Comparison of ENCODE assay signal across 8 mouse cellular contexts in the genomic region with DNA sequence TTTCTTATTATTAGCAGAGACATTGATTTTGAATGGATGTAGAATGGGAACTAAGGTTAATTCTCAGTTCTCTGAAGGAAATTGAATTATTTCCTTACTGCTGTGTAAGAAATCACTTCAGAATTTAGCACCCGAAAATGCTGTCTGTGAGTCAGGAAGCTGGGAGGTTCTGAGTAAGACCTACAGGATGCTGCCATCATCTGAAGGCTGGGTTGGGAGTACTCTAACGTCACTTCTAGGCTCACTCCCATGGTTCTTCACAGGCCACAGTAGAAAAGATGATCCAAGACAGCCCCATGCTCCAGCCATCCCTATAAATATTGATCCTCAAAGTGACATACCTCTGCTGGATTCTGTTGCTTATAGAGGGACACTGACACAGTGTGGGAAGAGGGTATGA. TPM values are rescaled to one million over a fixed set of nuclear protein-coding genes. Genes with fewer than 3 reads are reported as not detected.
DNase-seq lines count a peak whose midpoint lies in the region; ATAC-seq and TF ChIP-seq lines count a peak whose summit lies in the region.

No protein-coding gene starts in this region.

- H3K4me1 ChIP-seq in lung, embryonic 16.5 days (replicated peaks; ENCODE audit: control insufficient read depth, insufficient read depth, low read length): peaks cover 11% of the 10 kb centered on the region
- H3K4me1 ChIP-seq in hindbrain, postnatal 0 days (ENCODE audit: insufficient read depth, low read length): peaks cover 9% of the 10 kb centered on the region; the same call in 1 of the 2 replicates
- peaks cover 14% of the 10 kb centered on the region; the same call in 1 of the 2 replicates for H3K4me1 ChIP-seq in neural tube, embryonic 14.5 days (ENCODE audit: control insufficient read depth, insufficient read depth, low read length)

- WGBS in lung, embryonic 16.5 days: 67% methylated on average over 2 of the region's 2 CpGs
- WGBS in hindbrain, postnatal 0 days: 48% methylated on average over 2 of the region's 2 CpGs
- 63% methylated on average over 2 of the region's 2 CpGs for WGBS in neural tube, embryonic 14.5 days

- 0 out of 2 replicates have a peak overlapping the region, but pooled peaks have one; percentile 7 for H3K4me2 ChIP-seq in lung, embryonic 16.5 days (ENCODE audit: low read depth, low read length)
- peak overlapping the region; percentile 77 for H3K4me2 ChIP-seq in hindbrain, postnatal 0 days (ENCODE audit: low read depth, low read length)
- H3K4me2 ChIP-seq in neural tube, embryonic 14.5 days (ENCODE audit: low read depth, low read length): peak overlapping the region; percentile 74

- ATAC-seq in lung, embryonic 16.5 days (ENCODE audit: low read depth): no peak
- no peak for ATAC-seq in hindbrain, postnatal 0 days
- ATAC-seq in neural tube, embryonic 14.5 days (ENCODE audit: low read depth): no peak
- no peak for ATAC-seq in frontal cortex, adult (ENCODE audit: low TSS enrichment)

- H3K9me3 ChIP-seq in lung, embryonic 16.5 days (ENCODE audit: control insufficient read depth, low read length): no peaks in the 10 kb centered on the region
- no peaks in the 10 kb centered on the region for H3K9me3 ChIP-seq in hindbrain, postnatal 0 days (ENCODE audit: low read length)
- H3K9me3 ChIP-seq in neural tube, embryonic 14.5 days (ENCODE audit: control insufficient read depth, low read length): no peaks in the 10 kb centered on the region

- no peak for TF ChIP-seq CTCF in gastrocnemius, adult 2 months (IDR thresholded peaks at IDR 0.05)
- no peak for TF ChIP-seq CTCF in hindbrain, postnatal 0 days (IDR thresholded peaks at IDR 0.05; ENCODE audit: low read depth)

- H3K9ac ChIP-seq in lung, embryonic 16.5 days (ENCODE audit: low read length): no peak overlapping the region
- H3K9ac ChIP-seq in hindbrain, postnatal 0 days (replicated peaks; ENCODE audit: low read length): no peak overlapping the region
- no peak overlapping the region for H3K9ac ChIP-seq in neural tube, embryonic 14.5 days (replicated peaks; ENCODE audit: low read depth, low read length)

- intact Hi-C loops in gastrocnemius, adult 2 months (cut with DNase I): loop anchor here (5.0 kb wide), 2 partner anchors 45 to 65 kb away; no protein-coding TSS in a partner anchor

- H3K27me3 ChIP-seq in lung, embryonic 16.5 days (ENCODE audit: control insufficient read depth, insufficient read depth, low read depth, low read length): no peaks in the 10 kb centered on the region
- no peaks in the 10 kb centered on the region for H3K27me3 ChIP-seq in hindbrain, postnatal 0 days (ENCODE audit: insufficient read depth, low read length)
- no peaks in the 10 kb centered on the region for H3K27me3 ChIP-seq in neural tube, embryonic 14.5 days (ENCODE audit: control insufficient read depth, insufficient read depth, low read length)

- H3K36me3 ChIP-seq in lung, embryonic 16.5 days (ENCODE audit: control insufficient read depth, insufficient read depth, low read length): no peaks in the 10 kb centered on the region
- H3K36me3 ChIP-seq in hindbrain, postnatal 0 days (ENCODE audit: insufficient read depth, low read length): no peaks in the 10 kb centered on the region
- no peaks in the 10 kb centered on the region for H3K36me3 ChIP-seq in neural tube, embryonic 14.5 days (ENCODE audit: control insufficient read depth, insufficient read depth, low read length)

- H3K4me3 ChIP-seq in gastrocnemius, adult 2 months: peak overlapping the region; percentile 86
- H3K4me3 ChIP-seq in lung, embryonic 16.5 days (ENCODE audit: low read length): no peak overlapping the region
- H3K4me3 ChIP-seq in hindbrain, postnatal 0 days (ENCODE audit: low read length): peak overlapping the region; percentile 75; the same call in 1 of the 2 replicates
- H3K4me3 ChIP-seq in neural tube, embryonic 14.5 days (ENCODE audit: low read depth, low read length): 0 out of 2 replicates have a peak overlapping the region, but pooled peaks have one; percentile 89

- no peak overlapping the region for H3K27ac ChIP-seq in gastrocnemius, adult 2 months
- no peak overlapping the region for H3K27ac ChIP-seq in lung, embryonic 16.5 days (ENCODE audit: low read length)
- no peak overlapping the region for H3K27ac ChIP-seq in hindbrain, postnatal 0 days
- no peak overlapping the region for H3K27ac ChIP-seq in neural tube, embryonic 14.5 days (ENCODE audit: low read depth, low read length)

- DNase-seq in gastrocnemius, adult 2 months: no peak
- no peak for DNase-seq in gastrocnemius, postnatal 10 days
- no peak for DNase-seq in lung, postnatal 14 days
- DNase-seq in hindbrain, postnatal 0 days (ENCODE audit: low spot score): no peak
- no peak for DNase-seq in spleen, postnatal 4 days (ENCODE audit: low spot score in 2 of 2)

RNA-seq across cellular contexts. Expression of a gene that starts 1.9 kb away (rescaled TPM):
- total RNA-seq in gastrocnemius, adult 2 months (2021): 1 to 10 TPM; 3.1 to 4.1 TPM
- total RNA-seq in gastrocnemius, postnatal 10 days (2021): 10 to 100 TPM in 1 of 2 experiments, 1 to 10 TPM in 1; 5.9 to 10.8 TPM
- 6.9 and 7.7 TPM in 2 replicates for polyA plus RNA-seq in lung, embryonic 16.5 days (2015; fragmentation: Nextera tagmentation; extraction: Ambion mirVana)
- 31.2 and 34.1 TPM in 2 replicates for total RNA-seq in hindbrain, postnatal 0 days (2014; rRNA removed)
- 15.8 and 18.3 TPM in 2 replicates for polyA plus RNA-seq in hindbrain, postnatal 0 days (2015; fragmentation: Nextera tagmentation; extraction: Ambion mirVana)
- polyA plus RNA-seq in neural tube, embryonic 14.5 days (2014; fragmentation: Nextera tagmentation; extraction: Ambion mirVana): 18.9 and 20.5 TPM in 2 replicates

RNA-seq across cellular contexts. Expression of a gene that starts 6.1 kb away (rescaled TPM):
- total RNA-seq in gastrocnemius, adult 2 months (2021): 1 to 10 TPM; 2.8 to 5.9 TPM
- 1 to 10 TPM; 4.9 to 7.1 TPM for total RNA-seq in gastrocnemius, postnatal 10 days (2021)
- 46.9 and 47.7 TPM in 2 replicates for polyA plus RNA-seq in lung, embryonic 16.5 days (2015; fragmentation: Nextera tagmentation; extraction: Ambion mirVana)
- total RNA-seq in hindbrain, postnatal 0 days (2014; rRNA removed): 20.3 and 20.7 TPM in 2 replicates
- polyA plus RNA-seq in hindbrain, postnatal 0 days (2015; fragmentation: Nextera tagmentation; extraction: Ambion mirVana): 40.2 and 40.5 TPM in 2 replicates
- polyA plus RNA-seq in neural tube, embryonic 14.5 days (2014; fragmentation: Nextera tagmentation; extraction: Ambion mirVana): 53.5 and 60.6 TPM in 2 replicates

Comparison
In these comparisons a context has a peak if more than half of its experiments do, and no peak if none do; other contexts are left out.
1. H3K4me2 ChIP-seq: peak in every context shown above with its lines; median percentile 77 in hindbrain, postnatal 0 days; 74 in neural tube, embryonic 14.5 days; 7 in lung, embryonic 16.5 days.